Mouse (Mus musculus) urinary bladder, adult 2 months (tissue): ENCODE data around the gene Ranbp3. TPM values are rescaled to one million over a fixed set of nuclear protein-coding genes. Genes with fewer than 3 reads are reported as not detected.

Experiments
- DNase-seq: peaks from one replicate; pipeline ENCODE4 v3.0.0; 2022; ENCODE audit warnings: low spot score
- polyA plus RNA-seq: library from polyadenylated mRNA; depleted of rRNA; stranded (reverse); fragments of >200 nt; gene quantifications from 2 replicates; pipeline ENCODE4 v1.2.3, GENCODE M21; 2012

The Ranbp3 gene
- polyA plus RNA-seq, 1 experiment = 77.3 TPM

DNA sequence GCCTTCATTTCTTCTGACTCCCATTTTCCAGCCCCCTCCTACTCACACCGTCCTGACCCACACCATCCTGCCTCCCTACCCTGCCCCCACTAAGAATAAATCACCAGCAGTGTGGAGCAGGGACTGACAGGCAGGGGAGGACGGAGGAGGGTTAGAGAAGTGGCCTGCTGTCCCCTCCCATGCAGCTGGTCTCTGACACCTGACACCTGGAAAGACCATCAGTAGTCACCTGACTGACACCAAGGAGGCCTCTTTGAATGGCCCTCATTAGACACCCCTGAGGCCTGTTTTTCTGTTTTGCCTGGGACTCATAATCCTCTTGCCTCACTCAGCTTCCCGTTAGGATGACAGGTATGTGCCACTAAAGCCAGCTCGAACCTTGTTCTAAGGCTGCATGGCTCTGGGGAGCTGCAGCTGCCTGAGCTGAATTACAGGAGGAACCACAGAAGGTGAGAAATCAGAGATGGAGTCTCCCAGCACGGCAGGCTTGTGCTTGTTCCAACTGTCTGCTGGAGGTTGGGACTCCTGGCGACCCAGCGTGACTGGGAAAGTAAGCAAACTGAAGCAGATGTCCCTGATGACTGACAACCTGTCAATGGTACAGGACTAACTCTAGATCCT is 54.0 kb downstream of the Ranbp3 start:
- no peak for DNase-seq

DNA sequence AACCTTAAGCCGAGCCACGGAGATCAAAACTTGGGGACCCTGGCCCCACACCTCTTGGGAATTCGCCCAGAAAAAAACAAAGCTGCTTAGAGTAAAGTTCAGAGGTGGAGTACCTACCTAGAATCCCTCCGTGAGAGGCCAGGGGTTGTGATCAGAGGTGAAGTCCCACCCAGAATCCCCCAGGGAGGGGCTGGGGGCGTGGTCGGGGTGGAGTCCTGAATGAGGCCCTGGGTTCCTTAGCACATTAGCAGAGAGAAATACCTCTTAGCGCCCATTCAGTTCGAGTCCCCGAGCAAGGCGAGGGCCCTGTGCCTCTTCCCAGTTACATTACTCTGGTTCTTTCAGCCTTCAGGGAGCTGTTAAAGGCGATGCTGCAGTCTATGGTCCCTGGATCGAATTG is 54.6 kb downstream of the Ranbp3 start:
- DNase-seq = no peak

DNA sequence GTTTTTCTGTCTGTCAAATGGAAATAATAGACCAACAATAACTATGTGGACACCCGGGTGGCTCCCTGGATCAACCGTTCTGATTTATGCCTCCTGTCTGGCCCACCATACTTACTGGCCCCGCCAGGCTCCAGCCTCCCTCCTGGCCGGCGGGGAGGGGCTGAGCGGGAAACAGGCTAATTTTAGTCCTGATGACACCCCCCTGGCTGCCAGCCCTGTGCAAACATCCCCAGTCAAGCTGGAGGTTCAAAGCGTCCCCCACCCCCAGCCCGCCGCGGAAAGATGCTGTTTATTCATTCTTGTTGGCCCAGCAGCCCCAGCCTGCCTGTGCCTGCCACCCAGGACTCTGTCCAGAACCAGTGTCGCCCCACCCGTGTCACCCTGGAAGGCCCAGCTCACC is 55.0 kb downstream of the Ranbp3 start:
- no peak for DNase-seq

- no peak for DNase-seq
Measured at GRCm38 (mm10) chr17:56729151-56729550, 56.1 kb downstream of the Ranbp3 start.

DNA sequence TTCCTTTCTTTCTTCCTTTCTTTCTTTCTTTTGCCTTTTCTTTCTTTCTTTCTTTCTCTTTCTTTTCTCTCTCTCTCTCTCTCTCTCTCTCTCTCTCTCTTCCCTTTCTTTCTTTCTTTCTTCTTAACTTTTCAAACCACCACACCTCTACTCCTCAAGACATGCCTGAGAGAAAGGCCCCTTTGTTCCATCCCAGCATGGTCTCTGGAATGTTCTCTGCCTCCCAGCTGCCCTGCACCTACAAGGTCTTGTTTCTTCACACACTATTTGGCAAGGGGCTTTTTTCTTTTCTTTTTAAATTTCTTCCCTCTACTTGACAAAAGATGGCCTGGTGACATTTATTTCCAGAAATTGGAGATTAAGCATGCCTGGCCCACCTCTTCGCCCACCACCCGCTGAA is 56.6 kb downstream of the Ranbp3 start:
- no peak for DNase-seq

DNA sequence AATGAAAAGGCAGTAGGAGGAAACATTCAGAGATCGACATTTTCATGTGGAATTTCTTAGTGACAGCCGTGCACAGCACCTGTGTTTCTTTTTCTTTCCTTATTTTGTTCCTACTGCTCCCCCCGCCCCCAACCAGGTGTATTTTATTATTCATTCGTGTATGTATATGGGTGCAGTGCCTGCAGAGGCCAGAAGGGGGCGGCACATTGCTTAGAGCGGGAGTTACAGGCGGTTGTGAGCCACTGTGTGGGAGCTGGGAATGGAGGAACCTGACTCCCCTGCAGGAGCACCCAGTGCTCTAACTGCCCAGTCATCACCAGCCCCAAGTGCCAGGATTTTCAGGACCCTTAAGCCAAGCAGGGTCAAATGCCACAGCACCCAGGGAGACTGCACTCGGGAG is 63.4 kb downstream of the Ranbp3 start:
- DNase-seq = no peak

- no peak for DNase-seq
Measured at GRCm38 (mm10) chr17:56738221-56738620, 65.1 kb downstream of the Ranbp3 start.

- DNase-seq = no peak
Measured at GRCm38 (mm10) chr17:56740118-56740787, 67.2 kb downstream of the Ranbp3 start.

- no peak for DNase-seq
Measured at GRCm38 (mm10) chr17:56740788-56741160, 67.7 kb downstream of the Ranbp3 start.

- no peak for DNase-seq
Measured at GRCm38 (mm10) chr17:56744173-56744572, 71.1 kb downstream of the Ranbp3 start.

- no peak for DNase-seq
Measured at GRCm38 (mm10) chr17:56751404-56752072, 78.4 kb downstream of the Ranbp3 start.

- DNase-seq = no peak
Measured at GRCm38 (mm10) chr17:56753452-56753851, 80.4 kb downstream of the Ranbp3 start.

DNA sequence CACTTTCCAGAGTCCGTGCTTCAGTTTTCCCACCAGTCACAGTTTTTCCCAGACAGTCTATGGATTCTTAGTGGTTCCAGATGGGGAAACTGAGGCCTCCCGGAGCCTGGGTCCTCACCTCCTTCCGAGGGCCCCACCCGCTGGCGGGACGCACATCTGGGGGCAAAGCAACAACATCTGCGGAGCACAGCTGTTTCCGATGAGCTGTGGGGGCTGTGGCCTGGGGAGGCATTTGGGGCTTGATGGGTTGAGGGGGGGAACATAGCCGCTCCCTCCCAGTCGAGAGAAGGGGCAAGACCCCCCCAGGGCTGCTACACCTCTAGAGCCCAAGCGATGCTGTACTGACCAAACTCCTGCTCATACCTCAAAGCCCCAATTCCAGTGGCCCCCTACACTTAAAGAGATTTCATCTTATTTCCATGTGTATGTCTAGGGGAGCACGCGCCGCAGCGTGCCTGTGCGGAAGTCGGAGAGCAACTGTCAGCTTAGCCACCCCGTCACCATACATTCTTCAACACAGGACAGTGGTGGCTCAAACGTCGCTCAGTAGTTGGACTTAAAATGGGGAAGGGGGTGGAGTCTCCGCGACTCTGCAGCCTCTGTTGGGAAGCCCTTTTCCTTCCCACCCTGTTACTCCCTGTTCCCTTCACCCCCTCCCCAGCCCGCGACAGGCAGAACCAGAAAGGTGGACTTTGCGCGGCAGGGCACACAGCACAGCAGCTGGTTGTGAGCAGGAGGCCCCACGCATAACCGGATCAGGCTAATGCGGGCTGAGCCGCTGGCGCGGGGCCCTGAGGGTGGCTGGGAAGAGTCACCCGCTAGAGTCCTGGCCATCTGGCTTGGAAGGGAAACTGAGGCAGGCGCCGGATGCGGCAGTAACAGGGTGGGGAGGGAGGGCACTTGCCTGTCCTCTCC is 81.4 kb downstream of the Ranbp3 start:
- DNase-seq = no peak

GRCm38 (mm10) chr17:56756703-56757399 is 83.8 kb downstream of the Ranbp3 start:
- peak; percentile 41 for DNase-seq

DNA sequence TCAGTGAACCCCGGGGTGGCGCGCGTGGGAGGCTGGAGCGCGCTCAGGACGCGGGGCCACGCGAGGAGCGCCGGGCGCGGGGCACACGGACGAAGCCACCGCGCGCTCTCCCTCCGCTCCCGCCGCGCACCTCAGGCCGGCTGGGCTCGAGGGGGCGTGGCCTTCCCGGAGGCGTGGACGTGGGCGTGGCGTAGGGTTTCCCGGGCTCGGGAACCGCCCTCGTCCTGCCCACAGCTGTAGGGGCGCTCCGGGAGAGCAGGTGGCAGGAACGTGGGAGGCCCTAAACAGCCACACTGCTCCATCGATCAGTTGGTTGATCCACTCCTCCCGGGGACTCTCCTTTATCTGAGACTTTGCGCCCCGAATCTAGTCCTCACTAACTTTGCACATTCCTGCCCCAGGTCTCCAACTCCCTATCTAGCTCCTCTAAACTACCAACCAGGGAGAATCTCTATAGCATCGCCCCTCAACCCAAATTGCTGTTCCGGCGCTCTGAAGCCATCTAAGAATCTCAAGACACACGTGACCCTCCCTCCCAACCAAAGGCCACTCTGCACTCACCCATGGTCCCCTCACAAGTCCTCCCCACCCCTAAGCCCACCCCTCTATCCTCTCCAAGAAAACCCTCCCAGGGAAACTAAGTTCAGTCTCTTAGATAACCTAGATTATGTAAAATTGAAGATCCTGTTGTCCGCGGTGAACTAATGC is 84.5 kb downstream of the Ranbp3 start, which contains the start of gene Nrtn:
Nrtn (minus strand) TSS at position 115 of the 708 bp plus-strand sequence.
- DNase-seq = peak; percentile 74

DNA sequence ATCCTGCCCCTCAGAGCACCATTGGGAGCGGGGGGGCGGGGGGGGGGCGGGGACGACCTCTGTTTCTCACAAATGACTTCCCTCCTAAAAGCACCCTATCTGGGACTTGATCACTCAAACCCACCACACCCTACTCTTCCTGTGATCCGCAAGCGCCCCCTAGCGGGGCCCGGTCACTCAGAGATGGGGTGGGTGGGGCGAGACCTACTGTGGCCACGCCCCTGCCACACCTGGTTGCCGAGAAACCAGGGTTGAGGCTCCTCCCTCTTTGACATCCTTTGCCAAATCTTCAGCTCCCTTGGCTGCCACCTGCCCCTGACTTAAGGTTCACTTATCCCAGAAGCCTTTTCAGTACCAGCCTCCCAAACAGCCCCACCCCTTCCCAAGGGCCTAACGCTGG is 85.0 kb downstream of the Ranbp3 start:
- DNase-seq = peak; percentile 67

- DNase-seq = no peak
Measured at GRCm38 (mm10) chr17:56759261-56759660, 86.2 kb downstream of the Ranbp3 start.

GRCm38 (mm10) chr17:56761077-56761476 is 88.0 kb downstream of the Ranbp3 start:
- DNase-seq = no peak
